Mouse (Mus musculus) bone marrow macrophage, adult 2 months (primary cell): ENCODE measurements around the gene Kcp.

Experiments
- CTCF ChIP-seq: IDR thresholded peaks from 2 replicates; pipeline ENCODE4 v1.5.1; 2012; ENCODE audit warnings: low read depth, mild to moderate bottlenecking, low read length, moderate library complexity
- POLR2A ChIP-seq: IDR thresholded peaks from 2 replicates; pipeline ENCODE4 v1.6.1; 2012; ENCODE audit warnings: mild to moderate bottlenecking, low read depth, low read length, borderline replicate concordance

- TF ChIP-seq POLR2A (no peak), CTCF (no peak)
These were observed 36.6 kb downstream of the Kcp start, which contains the start of gene Atp6v1fnb for GRCm38 (mm10) chr6:29471137-29471536.
